Mouse (Mus musculus) megakaryocyte, embryonic 14.5 days (primary cell): ENCODE data around the gene Nradd.

Experiments
- FLI1 ChIP-seq: IDR thresholded peaks from 2 replicates; pipeline ENCODE4 v1.6.1; 2012; ENCODE audit warnings: low read length, inconsistent platforms, mixed read lengths
- GATA1 ChIP-seq: IDR thresholded peaks from 3 replicates; pipeline ENCODE4 v1.6.1; 2012; ENCODE audit warnings: mixed read lengths, low read length, inconsistent platforms, borderline replicate concordance

GRCm38 (mm10) chr9:110667219-110667836 is 43.1 kb upstream of the Nradd start:
- TF ChIP-seq GATA1 (no peak), FLI1 (no peak)
